Mouse (Mus musculus): ENCODE measurements around the gene A830031A19Rik.
A peak's percentile ranks its signal among the peaks of the same experiment; 100 is the strongest.

Gene A830031A19Rik

GRCm38 (mm10) chr11:24074634-24075104 is at the start of gene A830031A19Rik:
Gene A830031A19Rik (minus strand): TSS chr11:24075054.
- no peak for DNase-seq (ENCODE audit: low read depth, low spot score)

- DNase-seq (ENCODE audit: low read depth, low spot score): no peak
Observed at GRCm38 (mm10) chr11:24123991-24124390, 49.1 kb upstream of the A830031A19Rik start.

- DNase-seq (ENCODE audit: low read depth, low spot score): no peak
Observed at GRCm38 (mm10) chr11:24122899-24123298, 48.0 kb upstream of the A830031A19Rik start.

- DNase-seq (ENCODE audit: low read depth, low spot score): no peak
Observed at GRCm38 (mm10) chr11:24121136-24121535, 46.3 kb upstream of the A830031A19Rik start.

- no peak for DNase-seq (ENCODE audit: low read depth, low spot score)
Observed at GRCm38 (mm10) chr11:24116582-24117318, 41.9 kb upstream of the A830031A19Rik start.

- no peak for DNase-seq (ENCODE audit: low read depth, low spot score)
Observed at GRCm38 (mm10) chr11:24116041-24116440, 41.2 kb upstream of the A830031A19Rik start.

GRCm38 (mm10) chr11:24115017-24115752 is 40.3 kb upstream of the A830031A19Rik start:
- no peak for DNase-seq (ENCODE audit: low read depth, low spot score)

GRCm38 (mm10) chr11:24111720-24112119 is 36.9 kb upstream of the A830031A19Rik start:
- DNase-seq (ENCODE audit: low read depth, low spot score): no peak

GRCm38 (mm10) chr11:24110113-24110512 is 35.3 kb upstream of the A830031A19Rik start:
- DNase-seq (ENCODE audit: low read depth, low spot score): no peak

- DNase-seq (ENCODE audit: low read depth, low spot score): no peak
Observed at GRCm38 (mm10) chr11:24109388-24109787, 34.5 kb upstream of the A830031A19Rik start.

- DNase-seq (ENCODE audit: low read depth, low spot score): no peak
Observed at GRCm38 (mm10) chr11:24108974-24109373, 34.1 kb upstream of the A830031A19Rik start.

- DNase-seq (ENCODE audit: low read depth, low spot score): no peak
Observed at GRCm38 (mm10) chr11:24107414-24107813, 32.6 kb upstream of the A830031A19Rik start.

GRCm38 (mm10) chr11:24103128-24103742 is 28.4 kb upstream of the A830031A19Rik start:
- DNase-seq (ENCODE audit: low read depth, low spot score): no peak

GRCm38 (mm10) chr11:24102372-24102771 is 27.5 kb upstream of the A830031A19Rik start:
- no peak for DNase-seq (ENCODE audit: low read depth, low spot score)

GRCm38 (mm10) chr11:24101625-24102024 is 26.8 kb upstream of the A830031A19Rik start:
- no peak for DNase-seq (ENCODE audit: low read depth, low spot score)

- DNase-seq (ENCODE audit: low read depth, low spot score): no peak
Observed at GRCm38 (mm10) chr11:24100449-24101070, 25.7 kb upstream of the A830031A19Rik start.

- DNase-seq (ENCODE audit: low read depth, low spot score): peak; percentile 51
Observed at GRCm38 (mm10) chr11:24099886-24100293, 25.0 kb upstream of the A830031A19Rik start.

- no peak for DNase-seq (ENCODE audit: low read depth, low spot score)
Observed at GRCm38 (mm10) chr11:24099215-24099614, 24.4 kb upstream of the A830031A19Rik start.

GRCm38 (mm10) chr11:24098662-24099061 is 23.8 kb upstream of the A830031A19Rik start:
- DNase-seq (ENCODE audit: low read depth, low spot score): no peak

- DNase-seq (ENCODE audit: low read depth, low spot score): no peak
Observed at GRCm38 (mm10) chr11:24098069-24098468, 23.2 kb upstream of the A830031A19Rik start.

- DNase-seq (ENCODE audit: low read depth, low spot score): no peak
Observed at GRCm38 (mm10) chr11:24097026-24097425, 22.2 kb upstream of the A830031A19Rik start.

- DNase-seq (ENCODE audit: low read depth, low spot score): no peak
Observed at GRCm38 (mm10) chr11:24096483-24096882, 21.6 kb upstream of the A830031A19Rik start.
